Mouse (Mus musculus) heart, adult 2 months (tissue): ENCODE measurements around the gene Ppp6r3. TPM values are rescaled to one million over a fixed set of nuclear protein-coding genes. Genes with fewer than 3 reads are reported as not detected.

Experiments used
- DNase-seq, 2 experiments: peaks; one replicate each; pipeline ENCODE4 v3.0.0; 2021
- H3K27ac ChIP-seq: fragments of 200-600 bp; 2 replicates; pipeline ENCODE4 v1.8.1; 2022
- H3K27me3 ChIP-seq: fragments of 200-500 bp; 2 replicates; pipeline ENCODE4 v1.6.1; 2012; ENCODE audit warnings: mild to moderate bottlenecking, low read length, inconsistent platforms, mixed read lengths; ENCODE audit not compliant: control insufficient read depth, insufficient read depth
- H3K36me3 ChIP-seq: fragments of 200-500 bp; 2 replicates; pipeline ENCODE4 v1.6.1; 2012; ENCODE audit warnings: low read length, inconsistent platforms; ENCODE audit not compliant: control insufficient read depth, insufficient read depth
- H3K4me1 ChIP-seq: fragments of 200-500 bp; 2 replicates; pipeline ENCODE4 v1.6.1; 2011; ENCODE audit warnings: low read length; ENCODE audit not compliant: control insufficient read depth, insufficient read depth
- H3K4me3 ChIP-seq: fragments of 200-600 bp; 2 replicates; pipeline ENCODE4 v1.8.1; 2022
- H3K79me2 ChIP-seq: fragments of 200-500 bp; replicated peaks from 2 replicates; pipeline ENCODE4 v1.6.1; 2012; ENCODE audit warnings: mild to moderate bottlenecking, inconsistent platforms, low read length, moderate library complexity, mixed read lengths; ENCODE audit not compliant: control insufficient read depth, insufficient read depth
- H3K9ac ChIP-seq: fragments of 200-500 bp; 2 replicates; pipeline ENCODE4 v1.6.1; 2012; ENCODE audit warnings: low read depth, mild to moderate bottlenecking, control low read depth, inconsistent platforms, low read length, mixed read lengths
- CTCF ChIP-seq: fragments of 200-600 bp; IDR thresholded peaks from 2 replicates; pipeline ENCODE4 v1.8.1; 2022; ENCODE audit warnings: antibody characterized with exemption, mild to moderate bottlenecking, moderate library complexity
- EP300 ChIP-seq: fragments of 200-500 bp; IDR thresholded peaks from 2 replicates; pipeline ENCODE4 v1.6.1; 2011; ENCODE audit warnings: low read depth, low read length, control low read depth; ENCODE audit not compliant: insufficient read depth
- POLR2A ChIP-seq: fragments of 200-500 bp; IDR thresholded peaks from 2 replicates; pipeline ENCODE4 v1.6.1; 2011; ENCODE audit warnings: mild to moderate bottlenecking, low read depth, low read length, control low read depth; ENCODE audit not compliant: insufficient read depth
- WGBS: fragments of 180-500 bp; shearing (Covaris S2); methylation state at CpG from one replicate; pipeline ENCODE4 v1.1.7; 2018; 5-methylcytosine and 5-hydroxymethylcytosine counted together
- intact Hi-C: fragments of 180-260 bp; cut with DNase I; formaldehyde crosslinking; loops from one replicate; pipeline ENCODE4 v1.15.1; 2025
- polyA plus RNA-seq: library from polyadenylated mRNA; depleted of rRNA; stranded (reverse); fragments of >200 nt; gene quantifications from 2 replicates; pipeline ENCODE4 v1.2.3, GENCODE M21; 2012
- total RNA-seq, 2 experiments: library from RNA; stranded (reverse); gene quantifications; 2 replicates each; pipeline ENCODE4 v1.2.3; 2021

Gene Ppp6r3
- total and polyA plus RNA-seq, 3 experiments = 45.8 to 79.3 (median 72.9) TPM

- H3K4me3 ChIP-seq = no peak overlapping the region
- H3K27ac ChIP-seq = no peak overlapping the region
- intact Hi-C loops = no loop called here
- no peak for TF ChIP-seq CTCF
- TF ChIP-seq POLR2A = no peak
- TF ChIP-seq EP300 = no peak
- DNase-seq = no peak
- H3K27me3 ChIP-seq = no peaks in the 10 kb centered on the region
- H3K4me1 ChIP-seq = no peaks in the 10 kb centered on the region
- H3K36me3 ChIP-seq = no peaks in the 10 kb centered on the region
- H3K79me2 ChIP-seq = no peaks in the 10 kb centered on the region
- 86% methylated on average over 4 of the region's 4 CpGs for WGBS
- H3K9ac ChIP-seq = no peak overlapping the region
Observed at GRCm38 (mm10) chr19:3457700-3458099, 117.8 kb downstream of the Ppp6r3 start.

- TF ChIP-seq CTCF = no peak
- TF ChIP-seq POLR2A = no peak
- no peak for TF ChIP-seq EP300
- Histone ChIP-seq H3K27me3 (no peaks in the 10 kb centered on the region), H3K9ac (no peak overlapping the region), H3K79me2 (no peaks in the 10 kb centered on the region), H3K4me1 (peaks cover 3% of the 10 kb centered on the region; the same call in 1 of the 2 replicates), H3K27ac (no peak overlapping the region), H3K36me3 (no peaks in the 10 kb centered on the region), H3K4me3 (no peak overlapping the region)
- 45% methylated on average over 6 of the region's 6 CpGs for WGBS
- intact Hi-C loops = loop anchor here (1.0 to 2.0 kb wide), 2 partner anchors 62 to 159 kb away; no protein-coding TSS in a partner anchor
- DNase-seq = no peak
Observed at GRCm38 (mm10) chr19:3451649-3452048, 123.9 kb downstream of the Ppp6r3 start.

GRCm38 (mm10) chr19:3451170-3451569 lies 124.4 kb downstream of the Ppp6r3 start:
- intact Hi-C loops = loop anchor here (1.0 to 2.0 kb wide), 2 partner anchors 62 to 158 kb away; no protein-coding TSS in a partner anchor
- TF ChIP-seq EP300 (0 out of 2 replicates have a peak, but pooled peaks have one; percentile 9), POLR2A (no peak), CTCF (peak; percentile 94)
- H3K4me3 ChIP-seq = no peak overlapping the region
- no peaks in the 10 kb centered on the region for H3K27me3 ChIP-seq
- no peak overlapping the region for H3K27ac ChIP-seq
- H3K79me2 ChIP-seq = no peaks in the 10 kb centered on the region
- H3K9ac ChIP-seq = no peak overlapping the region
- DNase-seq = peak; percentile 44 to 53
- peaks cover 3% of the 10 kb centered on the region; the same call in 1 of the 2 replicates for H3K4me1 ChIP-seq
- H3K36me3 ChIP-seq = no peaks in the 10 kb centered on the region
- WGBS = 17% methylated on average over 6 of the region's 6 CpGs

GRCm38 (mm10) chr19:3450714-3451113 lies 124.8 kb downstream of the Ppp6r3 start:
- no peak overlapping the region for H3K4me3 ChIP-seq
- peaks cover 3% of the 10 kb centered on the region; the same call in 1 of the 2 replicates for H3K4me1 ChIP-seq
- DNase-seq = no peak
- WGBS = 92% methylated on average over 3 of the region's 3 CpGs
- no peak overlapping the region for H3K27ac ChIP-seq
- H3K36me3 ChIP-seq = no peaks in the 10 kb centered on the region
- intact Hi-C loops = loop anchor here (1.0 to 2.0 kb wide), 2 partner anchors 61 to 158 kb away; no protein-coding TSS in a partner anchor
- no peaks in the 10 kb centered on the region for H3K79me2 ChIP-seq
- no peaks in the 10 kb centered on the region for H3K27me3 ChIP-seq
- no peak overlapping the region for H3K9ac ChIP-seq
- TF ChIP-seq POLR2A (no peak), CTCF (no peak), EP300 (no peak)

- Histone ChIP-seq H3K9ac (no peak overlapping the region), H3K4me1 (peaks cover 3% of the 10 kb centered on the region; the same call in 1 of the 2 replicates), H3K27me3 (no peaks in the 10 kb centered on the region), H3K36me3 (no peaks in the 10 kb centered on the region), H3K4me3 (no peak overlapping the region), H3K27ac (no peak overlapping the region), H3K79me2 (no peaks in the 10 kb centered on the region)
- TF ChIP-seq EP300 (no peak), CTCF (no peak), POLR2A (no peak)
- WGBS = 40% methylated on average over 3 of the region's 3 CpGs
- DNase-seq = no peak
- intact Hi-C loops = no loop called here
Observed at GRCm38 (mm10) chr19:3449248-3449647, 126.3 kb downstream of the Ppp6r3 start.

GRCm38 (mm10) chr19:3447348-3447747 lies 128.2 kb downstream of the Ppp6r3 start:
- Histone ChIP-seq H3K36me3 (no peaks in the 10 kb centered on the region), H3K27me3 (no peaks in the 10 kb centered on the region), H3K4me3 (no peak overlapping the region), H3K4me1 (peaks cover 3% of the 10 kb centered on the region; the same call in 1 of the 2 replicates), H3K79me2 (no peaks in the 10 kb centered on the region), H3K9ac (no peak overlapping the region), H3K27ac (no peak overlapping the region)
- DNase-seq = no peak
- intact Hi-C loops = no loop called here
- WGBS = 70% methylated on average over 3 of the region's 3 CpGs
- TF ChIP-seq EP300 (no peak), CTCF (peak; percentile 6; the same call in 1 of the 2 replicates), POLR2A (no peak)
